Mouse (Mus musculus) forebrain, embryonic 15.5 days (tissue): ENCODE results near the gene Sdccag8. TPM values are rescaled to one million over a fixed set of nuclear protein-coding genes. Genes with fewer than 3 reads are reported as not detected.

Experiments used
- ATAC-seq: fragments of 200-750 bp; cut with Nextera tagmentation; replicated peaks from 2 replicates; pipeline ENCODE4 v1.8.0; 2017; ENCODE audit warnings: mild to moderate bottlenecking, moderate TSS enrichment, moderate library complexity
- H3K27ac ChIP-seq: fragments of 300-500 bp; sonication (generic); replicated peaks from 2 replicates; pipeline ENCODE4 v1.5.1; 2015; ENCODE audit warnings: mild to moderate bottlenecking, inconsistent platforms
- H3K27me3 ChIP-seq: fragments of 300-500 bp; sonication (generic); 2 replicates; pipeline ENCODE4 v1.6.1; 2015; ENCODE audit warnings: inconsistent platforms
- H3K36me3 ChIP-seq: fragments of 300-500 bp; sonication (generic); 2 replicates; pipeline ENCODE4 v1.6.1; 2015; ENCODE audit warnings: mild to moderate bottlenecking, inconsistent platforms
- H3K4me1 ChIP-seq: fragments of 300-500 bp; sonication (generic); 2 replicates; pipeline ENCODE4 v1.6.1; 2015; ENCODE audit warnings: inconsistent platforms
- H3K4me2 ChIP-seq: fragments of 300-500 bp; sonication (generic); replicated peaks from 2 replicates; pipeline ENCODE4 v1.6.1; 2015; ENCODE audit warnings: mild to moderate bottlenecking, inconsistent platforms
- H3K4me3 ChIP-seq: fragments of 300-500 bp; sonication (generic); 2 replicates; pipeline ENCODE4 v1.5.1; 2015; ENCODE audit warnings: mild to moderate bottlenecking, inconsistent platforms
- H3K9ac ChIP-seq: fragments of 300-500 bp; sonication (generic); replicated peaks from 2 replicates; pipeline ENCODE4 v1.6.1; 2015; ENCODE audit warnings: mild to moderate bottlenecking, inconsistent platforms
- H3K9me3 ChIP-seq: fragments of 300-500 bp; sonication (generic); 2 replicates; pipeline ENCODE4 v1.6.1; 2016; ENCODE audit warnings: inconsistent platforms
- WGBS: fragments of 180-500 bp; shearing (Covaris S2); methylation state at CpG from one replicate; pipeline ENCODE4 v1.1.7; 2015; ENCODE audit warnings: mixed read lengths; 5-methylcytosine and 5-hydroxymethylcytosine counted together
- polyA plus RNA-seq: library from polyadenylated mRNA; unstranded; fragments of >200 nt; fragmentation: Nextera tagmentation; extraction: Ambion mirVana; gene quantifications from 2 replicates; pipeline ENCODE4 v1.2.1, GENCODE M21; 2015

Gene Sdccag8
- polyA plus RNA-seq: 33.8 and 33.9 TPM in 2 replicates

GRCm38 (mm10) chr1:176814591-176815062 is at the start of gene Sdccag8:
TSS of gene Sdccag8 (plus strand) at chr1:176814660.
- WGBS: under 1% methylated on average over 25 of the region's 25 CpGs
- ATAC-seq: peak; percentile 98

GRCm38 (mm10) chr1:176774533-176774932 is 39.9 kb upstream of the Sdccag8 start:
- peaks cover 56% of the 10 kb centered on the region for H3K36me3 ChIP-seq
- no peak for ATAC-seq
- no peaks in the 10 kb centered on the region for H3K9me3 ChIP-seq
- H3K9ac ChIP-seq: no peak overlapping the region
- WGBS: 45% methylated on average over 4 of the region's 4 CpGs
- H3K27me3 ChIP-seq: no peaks in the 10 kb centered on the region
- no peak overlapping the region for H3K4me2 ChIP-seq
- no peak overlapping the region for H3K4me3 ChIP-seq
- no peak overlapping the region for H3K27ac ChIP-seq
- no peaks in the 10 kb centered on the region for H3K4me1 ChIP-seq

More at GRCm38 (mm10) chr1:176814591-176815062, at the start of gene Sdccag8:
- Histone ChIP-seq H3K27ac (peak within 1 kb of the TSS; percentile 100), H3K4me1 (peaks cover 34% of the 10 kb centered on the region), H3K27me3 (no peaks in the 10 kb centered on the region), H3K4me3 (peak within 1 kb of the TSS; percentile 88), H3K9ac (peak within 1 kb of the TSS; percentile 99), H3K4me2 (peak within 1 kb of the TSS; percentile 66), H3K9me3 (no peaks in the 10 kb centered on the region), H3K36me3 (no peaks in the 10 kb centered on the region)

- Histone ChIP-seq H3K27ac (no peak overlapping the region), H3K9ac (no peak overlapping the region), H3K27me3 (no peaks in the 10 kb centered on the region), H3K4me3 (no peak overlapping the region), H3K36me3 (peaks cover 36% of the 10 kb centered on the region), H3K9me3 (no peaks in the 10 kb centered on the region), H3K4me2 (no peak overlapping the region), H3K4me1 (peaks cover 5% of the 10 kb centered on the region)
- WGBS: 93% methylated on average over 7 of the region's 7 CpGs
- no peak for ATAC-seq
Observed at GRCm38 (mm10) chr1:176789326-176789725, 25.1 kb upstream of the Sdccag8 start.

GRCm38 (mm10) chr1:176792175-176792574 is 22.3 kb upstream of the Sdccag8 start:
- WGBS: 87% methylated on average over 1 of the region's 1 CpGs

GRCm38 (mm10) chr1:176798673-176799072 is 15.8 kb upstream of the Sdccag8 start:
- Histone ChIP-seq H3K4me2 (no peak overlapping the region), H3K4me1 (peaks cover 53% of the 10 kb centered on the region), H3K36me3 (no peaks in the 10 kb centered on the region), H3K4me3 (no peak overlapping the region), H3K27ac (no peak overlapping the region), H3K9ac (no peak overlapping the region), H3K9me3 (no peaks in the 10 kb centered on the region), H3K27me3 (no peaks in the 10 kb centered on the region)
- no peak for ATAC-seq

More at GRCm38 (mm10) chr1:176792175-176792574, 22.3 kb upstream of the Sdccag8 start:
- Histone ChIP-seq H3K9me3 (no peaks in the 10 kb centered on the region), H3K4me3 (no peak overlapping the region), H3K9ac (no peak overlapping the region), H3K4me1 (peaks cover 24% of the 10 kb centered on the region), H3K27ac (no peak overlapping the region), H3K4me2 (no peak overlapping the region), H3K27me3 (no peaks in the 10 kb centered on the region), H3K36me3 (peaks cover 23% of the 10 kb centered on the region)
- no peak for ATAC-seq

GRCm38 (mm10) chr1:176800728-176801365 is 13.6 kb upstream of the Sdccag8 start:
- Histone ChIP-seq H3K4me3 (no peak overlapping the region), H3K9me3 (no peaks in the 10 kb centered on the region), H3K27me3 (no peaks in the 10 kb centered on the region), H3K4me2 (no peak overlapping the region), H3K9ac (no peak overlapping the region), H3K36me3 (no peaks in the 10 kb centered on the region), H3K27ac (no peak overlapping the region), H3K4me1 (peaks cover 37% of the 10 kb centered on the region)
- 0% methylated on average over 2 of the region's 2 CpGs for WGBS
- peak; percentile 63 for ATAC-seq

GRCm38 (mm10) chr1:176810161-176810560 is 4.3 kb upstream of the Sdccag8 start:
- no peaks in the 10 kb centered on the region for H3K27me3 ChIP-seq
- no peak overlapping the region for H3K27ac ChIP-seq
- peaks cover 50% of the 10 kb centered on the region for H3K4me1 ChIP-seq
- H3K9ac ChIP-seq: no peak overlapping the region
- no peaks in the 10 kb centered on the region for H3K36me3 ChIP-seq
- no peak overlapping the region for H3K4me3 ChIP-seq
- H3K9me3 ChIP-seq: no peaks in the 10 kb centered on the region
- no peak for ATAC-seq
- no peak overlapping the region for H3K4me2 ChIP-seq

GRCm38 (mm10) chr1:176811892-176812291 is 2.6 kb upstream of the Sdccag8 start:
- H3K4me1 ChIP-seq: peaks cover 51% of the 10 kb centered on the region
- WGBS: 88% methylated on average over 3 of the region's 3 CpGs
- ATAC-seq: no peak

GRCm38 (mm10) chr1:176812491-176813291 is 1.8 kb upstream of the Sdccag8 start:
- peak overlapping the region; percentile 100 for H3K27ac ChIP-seq
- WGBS: 14% methylated on average over 11 of the region's 11 CpGs
- H3K4me1 ChIP-seq: peaks cover 48% of the 10 kb centered on the region

More at GRCm38 (mm10) chr1:176811892-176812291, 2.6 kb upstream of the Sdccag8 start:
- Histone ChIP-seq H3K4me2 (peak overlapping the region; percentile 66), H3K27ac (peak overlapping the region; percentile 100), H3K4me3 (peak overlapping the region; percentile 88), H3K9ac (peak overlapping the region; percentile 99), H3K36me3 (no peaks in the 10 kb centered on the region), H3K9me3 (no peaks in the 10 kb centered on the region), H3K27me3 (no peaks in the 10 kb centered on the region)

GRCm38 (mm10) chr1:176813292-176814035 is 996 bp upstream of the Sdccag8 start:
- peak overlapping the region; percentile 88 for H3K4me3 ChIP-seq
- H3K9ac ChIP-seq: peak overlapping the region; percentile 99
- ATAC-seq: peak; percentile 57
- H3K4me1 ChIP-seq: peaks cover 44% of the 10 kb centered on the region
- peak overlapping the region; percentile 66 for H3K4me2 ChIP-seq
- no peaks in the 10 kb centered on the region for H3K36me3 ChIP-seq
- no peaks in the 10 kb centered on the region for H3K27me3 ChIP-seq
- H3K27ac ChIP-seq: peak overlapping the region; percentile 100
- WGBS: under 1% methylated on average over 68 of the region's 75 CpGs
- no peaks in the 10 kb centered on the region for H3K9me3 ChIP-seq

More at GRCm38 (mm10) chr1:176812491-176813291, 1.8 kb upstream of the Sdccag8 start:
- Histone ChIP-seq H3K4me3 (peak overlapping the region; percentile 88), H3K9me3 (no peaks in the 10 kb centered on the region), H3K4me2 (peak overlapping the region; percentile 66), H3K27me3 (no peaks in the 10 kb centered on the region), H3K36me3 (no peaks in the 10 kb centered on the region), H3K9ac (peak overlapping the region; percentile 99)
- no peak for ATAC-seq

- H3K36me3 ChIP-seq: no peaks in the 10 kb centered on the region
- H3K9ac ChIP-seq: peak within 1 kb of the TSS; percentile 99
- peak within 1 kb of the TSS; percentile 88 for H3K4me3 ChIP-seq
- peak within 1 kb of the TSS; percentile 66 for H3K4me2 ChIP-seq
- H3K27me3 ChIP-seq: no peaks in the 10 kb centered on the region
- no peaks in the 10 kb centered on the region for H3K9me3 ChIP-seq
- ATAC-seq: peak; percentile 96
- under 1% methylated on average over 28 of the region's 28 CpGs for WGBS
- H3K4me1 ChIP-seq: peaks cover 39% of the 10 kb centered on the region
- H3K27ac ChIP-seq: peak within 1 kb of the TSS; percentile 100
Observed at GRCm38 (mm10) chr1:176814036-176814420, 432 bp upstream of the Sdccag8 start, which contains the start of gene Cep170. TSS of gene Cep170 (minus strand) at chr1:176814067.
